Mouse (Mus musculus): ENCODE measurements around the gene Rgs13. TPM values are rescaled to one million over a fixed set of nuclear protein-coding genes. Genes with fewer than 3 reads are reported as not detected.

Rgs13 gene
- 0.14 TPM in 1 of 2 replicates, not detected in the other for polyA plus RNA-seq (2016; fragmentation: Nextera tagmentation; extraction: Ambion mirVana)

DNA sequence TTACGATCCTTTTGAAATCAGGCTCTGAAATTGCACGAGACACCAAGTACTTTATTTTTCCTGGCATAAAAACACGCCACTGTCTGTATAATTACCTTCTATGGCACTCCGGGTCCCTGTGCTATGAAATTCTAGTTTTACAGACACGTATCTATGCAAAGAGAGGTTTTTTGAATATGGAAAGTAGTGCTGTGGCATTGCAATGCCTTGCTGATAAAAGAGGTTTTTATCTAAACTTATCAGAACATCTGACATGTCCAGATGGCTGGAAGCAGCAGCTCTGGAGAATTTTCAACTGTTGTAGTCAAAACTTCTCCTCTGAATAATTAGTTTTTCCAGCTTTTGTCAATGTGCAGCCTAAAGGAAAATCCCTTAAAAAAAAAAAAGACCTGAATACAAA lies at the start of gene Rgs13:
Gene Rgs13 (minus strand): TSS at position 207 of the 400 bp plus-strand sequence.
- 78% methylated on average over 5 of the region's 5 CpGs for WGBS
- Histone ChIP-seq H3K9ac (no peak within 1 kb of the TSS), H3K36me3 (no peaks in the 10 kb centered on the region), H3K9me3 (no peaks in the 10 kb centered on the region), H3K27ac (no peak within 1 kb of the TSS), H3K27me3 (no peaks in the 10 kb centered on the region), H3K4me1 (no peaks in the 10 kb centered on the region), H3K4me3 (no peak within 1 kb of the TSS), H3K4me2 (replicated peaks) (no peak within 1 kb of the TSS)
- ATAC-seq (ENCODE audit: insufficient number of reproducible peaks, insufficient read depth, low FRiP score, low TSS enrichment) = no peak

DNA sequence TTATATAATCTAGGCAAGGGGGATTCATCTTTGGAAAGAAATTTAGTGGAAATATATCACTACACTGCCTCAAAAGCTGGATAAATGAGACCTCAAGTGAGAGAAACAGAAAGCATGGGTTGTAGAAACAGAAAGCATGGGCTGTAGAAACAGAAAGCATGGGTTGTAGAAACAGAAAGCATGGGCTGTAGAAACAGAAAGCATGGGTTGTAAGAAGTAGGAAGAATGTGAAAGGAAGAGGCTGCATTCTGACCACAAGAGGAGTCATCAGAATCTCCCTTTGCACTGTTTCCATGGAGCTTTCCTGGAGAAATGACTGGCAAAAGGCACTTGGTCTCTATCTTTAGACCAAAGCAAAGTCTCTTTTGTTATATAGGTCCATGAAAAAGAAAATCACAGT lies 38.1 kb upstream of the Rgs13 start:
- Histone ChIP-seq H3K9ac (no peak overlapping the region), H3K4me3 (no peak overlapping the region), H3K27me3 (no peaks in the 10 kb centered on the region), H3K4me2 (replicated peaks) (no peak overlapping the region), H3K9me3 (no peaks in the 10 kb centered on the region), H3K27ac (no peak overlapping the region), H3K36me3 (no peaks in the 10 kb centered on the region), H3K4me1 (no peaks in the 10 kb centered on the region)
- ATAC-seq (ENCODE audit: insufficient number of reproducible peaks, insufficient read depth, low FRiP score, low TSS enrichment) = no peak

DNA sequence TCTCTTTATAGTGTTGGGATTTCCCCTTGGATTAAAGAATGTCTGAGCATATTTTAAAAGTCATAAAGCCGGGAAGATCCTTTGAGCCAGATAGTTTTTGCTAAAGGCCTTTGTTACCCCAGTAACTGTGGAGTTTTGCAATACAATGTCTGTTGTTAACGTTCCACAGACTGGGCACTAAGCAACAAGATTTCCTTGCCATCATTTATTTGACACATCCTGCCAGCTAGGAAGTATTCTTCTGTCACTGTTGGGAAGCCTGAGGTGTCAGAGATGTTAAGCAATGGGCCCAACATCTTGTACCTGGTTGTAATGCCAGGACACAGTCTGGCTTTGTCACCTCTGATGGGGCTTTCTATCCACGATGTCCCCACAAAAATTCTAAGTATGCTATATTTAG lies 33.7 kb upstream of the Rgs13 start:
- Histone ChIP-seq H3K4me1 (no peaks in the 10 kb centered on the region), H3K9ac (no peak overlapping the region), H3K4me3 (no peak overlapping the region), H3K4me2 (replicated peaks) (no peak overlapping the region), H3K9me3 (no peaks in the 10 kb centered on the region), H3K27me3 (no peaks in the 10 kb centered on the region), H3K36me3 (no peaks in the 10 kb centered on the region), H3K27ac (0 out of 2 replicates have a peak overlapping the region, but pooled peaks have one; percentile 17)
- ATAC-seq (ENCODE audit: insufficient number of reproducible peaks, insufficient read depth, low FRiP score, low TSS enrichment) = no peak
- WGBS = 67% methylated on average over 3 of the region's 3 CpGs

DNA sequence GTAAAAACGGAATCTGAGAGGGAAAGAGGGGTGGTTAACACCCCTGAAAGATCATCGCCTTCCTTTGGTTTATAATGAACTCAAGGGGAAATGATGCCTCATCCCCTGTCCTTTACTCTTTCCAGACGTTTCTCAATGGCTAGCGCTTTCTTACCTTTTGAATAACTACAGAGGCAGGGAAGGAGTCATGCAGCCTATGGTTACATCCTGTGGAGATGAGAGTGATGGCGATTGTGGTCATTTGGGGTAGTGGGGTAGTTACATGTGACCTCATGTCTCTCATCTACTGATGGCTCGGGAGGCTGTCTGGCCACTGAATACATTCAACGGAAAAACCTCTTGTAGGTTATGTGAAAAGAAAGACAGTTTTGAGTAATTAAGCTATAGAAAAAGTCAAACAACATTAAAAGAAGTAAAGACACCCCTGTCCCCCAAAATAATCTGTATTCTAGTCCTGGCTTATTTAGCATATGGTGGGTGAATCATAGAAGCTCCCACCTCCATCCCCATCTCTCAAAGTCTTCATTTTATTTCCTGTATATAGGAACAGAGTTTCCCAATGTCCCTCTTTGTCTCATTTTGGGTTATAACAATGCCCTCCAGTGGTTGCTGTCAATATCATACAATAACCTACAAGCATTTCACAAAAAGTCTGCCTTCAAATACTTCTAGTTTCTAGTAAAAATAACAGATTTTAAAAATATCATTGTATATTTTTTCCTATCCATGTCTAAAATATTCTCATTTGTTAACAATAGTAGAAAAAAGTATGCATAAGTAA lies 29.3 kb upstream of the Rgs13 start:
- H3K4me1 ChIP-seq = no peaks in the 10 kb centered on the region
- H3K4me3 ChIP-seq = no peak overlapping the region
- no peak overlapping the region for H3K4me2 ChIP-seq (replicated peaks)
- ATAC-seq (ENCODE audit: insufficient number of reproducible peaks, insufficient read depth, low FRiP score, low TSS enrichment) = no peak
- H3K9ac ChIP-seq = no peak overlapping the region
- no peak overlapping the region for H3K27ac ChIP-seq
- no peaks in the 10 kb centered on the region for H3K36me3 ChIP-seq
- H3K9me3 ChIP-seq = no peaks in the 10 kb centered on the region
- no peaks in the 10 kb centered on the region for H3K27me3 ChIP-seq
- 80% methylated on average over 7 of the region's 7 CpGs for WGBS

DNA sequence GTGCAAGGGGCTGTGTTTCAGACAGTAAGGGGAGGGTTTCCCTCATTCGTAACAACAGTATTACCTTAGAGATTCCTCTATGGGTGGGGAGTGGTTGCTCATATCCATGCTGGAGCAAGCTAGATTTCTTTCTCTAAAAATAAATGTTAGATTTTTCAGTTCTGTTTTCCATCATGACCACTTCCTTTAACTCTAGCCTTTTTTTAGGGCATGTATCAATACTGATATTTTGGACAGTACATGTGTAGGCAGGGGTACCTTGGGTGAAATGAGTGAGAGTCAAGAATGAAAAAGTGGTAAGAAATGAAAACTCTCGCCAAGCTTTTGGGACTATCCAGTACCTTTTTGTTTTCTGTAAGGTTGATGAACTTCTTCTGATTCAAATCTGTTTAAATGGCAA lies 27.6 kb upstream of the Rgs13 start:
- WGBS = 84% methylated on average over 2 of the region's 2 CpGs
- ATAC-seq (ENCODE audit: insufficient number of reproducible peaks, insufficient read depth, low FRiP score, low TSS enrichment) = no peak
- no peaks in the 10 kb centered on the region for H3K27me3 ChIP-seq

GRCm38 (mm10) chr1:144202939-144203338 lies 25.8 kb upstream of the Rgs13 start:
- Histone ChIP-seq H3K27ac (no peak overlapping the region), H3K4me2 (replicated peaks) (no peak overlapping the region), H3K27me3 (no peaks in the 10 kb centered on the region), H3K9me3 (no peaks in the 10 kb centered on the region), H3K36me3 (no peaks in the 10 kb centered on the region), H3K9ac (no peak overlapping the region), H3K4me3 (no peak overlapping the region), H3K4me1 (no peaks in the 10 kb centered on the region)
- no peak for ATAC-seq (ENCODE audit: insufficient number of reproducible peaks, insufficient read depth, low FRiP score, low TSS enrichment)
- WGBS = 96% methylated on average over 4 of the region's 4 CpGs

More for the DNA sequence above, 27.6 kb upstream of the Rgs13 start:
- Histone ChIP-seq H3K9me3 (no peaks in the 10 kb centered on the region), H3K4me1 (no peaks in the 10 kb centered on the region), H3K36me3 (no peaks in the 10 kb centered on the region), H3K9ac (no peak overlapping the region), H3K4me2 (replicated peaks) (no peak overlapping the region), H3K27ac (no peak overlapping the region), H3K4me3 (no peak overlapping the region)

- WGBS = 85% methylated on average over 2 of the region's 2 CpGs
- Histone ChIP-seq H3K4me3 (no peak overlapping the region), H3K4me2 (replicated peaks) (no peak overlapping the region), H3K4me1 (no peaks in the 10 kb centered on the region), H3K9ac (no peak overlapping the region), H3K9me3 (no peaks in the 10 kb centered on the region), H3K27me3 (no peaks in the 10 kb centered on the region), H3K27ac (no peak overlapping the region), H3K36me3 (no peaks in the 10 kb centered on the region)
- ATAC-seq (ENCODE audit: insufficient number of reproducible peaks, insufficient read depth, low FRiP score, low TSS enrichment) = no peak
Measured at GRCm38 (mm10) chr1:144200496-144200895, 23.3 kb upstream of the Rgs13 start.

DNA sequence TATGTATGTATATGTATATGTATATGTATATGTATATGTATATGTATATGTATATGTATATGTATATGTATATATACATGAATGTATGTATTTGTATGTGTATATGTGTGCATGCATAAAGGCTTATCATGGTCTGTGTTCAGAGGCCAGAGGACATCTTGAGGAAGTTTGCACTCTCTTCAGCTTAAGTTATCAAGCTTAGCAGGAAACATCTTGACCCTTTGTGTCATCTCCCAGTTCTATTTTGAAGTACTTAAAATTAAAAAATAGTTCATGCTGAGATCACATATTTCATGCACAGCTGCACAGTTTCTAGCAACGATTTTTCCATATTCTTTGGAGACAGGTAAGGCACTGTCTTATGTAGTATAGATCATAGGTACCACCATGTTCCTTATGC lies 22.4 kb upstream of the Rgs13 start:
- 69% methylated on average over 1 of the region's 1 CpGs for WGBS
- no peak overlapping the region for H3K4me2 ChIP-seq (replicated peaks)
- no peak overlapping the region for H3K27ac ChIP-seq
- no peaks in the 10 kb centered on the region for H3K4me1 ChIP-seq
- H3K4me3 ChIP-seq = no peak overlapping the region
- ATAC-seq (ENCODE audit: insufficient number of reproducible peaks, insufficient read depth, low FRiP score, low TSS enrichment) = no peak
- no peaks in the 10 kb centered on the region for H3K36me3 ChIP-seq
- no peak overlapping the region for H3K9ac ChIP-seq
- no peaks in the 10 kb centered on the region for H3K9me3 ChIP-seq
- no peaks in the 10 kb centered on the region for H3K27me3 ChIP-seq

- Histone ChIP-seq H3K36me3 (no peaks in the 10 kb centered on the region), H3K4me2 (replicated peaks) (no peak overlapping the region), H3K27me3 (no peaks in the 10 kb centered on the region), H3K9me3 (no peaks in the 10 kb centered on the region), H3K9ac (no peak overlapping the region), H3K27ac (no peak overlapping the region), H3K4me3 (no peak overlapping the region), H3K4me1 (no peaks in the 10 kb centered on the region)
- ATAC-seq (ENCODE audit: insufficient number of reproducible peaks, insufficient read depth, low FRiP score, low TSS enrichment) = no peak
- 30% methylated on average over 3 of the region's 3 CpGs for WGBS
Measured at GRCm38 (mm10) chr1:144197684-144198083, 20.5 kb upstream of the Rgs13 start.

DNA sequence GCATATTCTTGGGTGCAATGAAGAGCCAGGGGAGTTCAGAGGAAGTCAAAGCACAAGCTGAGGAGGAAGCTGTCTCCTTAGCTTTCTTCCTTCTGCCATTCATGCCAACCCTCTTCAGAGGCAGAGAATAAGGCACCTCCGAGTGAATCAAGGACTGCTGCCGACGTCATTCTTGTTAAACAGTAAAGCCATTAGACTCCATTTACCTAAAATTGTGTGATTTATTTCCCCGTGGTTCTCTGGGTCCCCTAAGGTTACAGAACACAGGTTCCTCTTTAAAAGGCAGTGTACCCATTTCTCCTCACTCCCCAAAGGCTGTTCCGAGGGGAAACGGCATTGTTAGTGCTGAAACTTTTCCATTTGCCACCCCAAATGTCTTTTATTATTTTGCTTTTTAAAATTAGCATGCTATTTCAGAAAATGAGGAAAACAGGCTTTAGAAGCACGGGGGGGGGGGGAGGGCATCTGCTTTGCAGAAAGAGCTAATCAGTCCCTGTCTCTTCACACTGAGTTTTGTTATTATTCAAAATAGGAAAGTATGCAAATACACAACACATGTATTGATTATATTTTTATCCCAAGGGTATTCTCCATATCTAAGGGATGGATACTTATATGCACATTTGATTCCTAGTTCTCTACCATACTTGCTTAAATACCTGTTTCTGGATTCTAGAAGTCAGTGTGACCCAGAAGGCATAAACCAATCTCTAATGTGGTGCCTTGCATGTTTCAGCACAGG lies 9.7 kb upstream of the Rgs13 start:
- Histone ChIP-seq H3K4me2 (replicated peaks) (no peak overlapping the region), H3K4me3 (no peak overlapping the region), H3K27ac (no peak overlapping the region), H3K9me3 (no peaks in the 10 kb centered on the region), H3K27me3 (no peaks in the 10 kb centered on the region), H3K9ac (no peak overlapping the region), H3K36me3 (no peaks in the 10 kb centered on the region), H3K4me1 (peaks cover 6% of the 10 kb centered on the region; the same call in 1 of the 2 replicates)
- WGBS = 53% methylated on average over 7 of the region's 7 CpGs
- no peak for ATAC-seq (ENCODE audit: insufficient number of reproducible peaks, insufficient read depth, low FRiP score, low TSS enrichment)

GRCm38 (mm10) chr1:144184955-144185715 lies 8.0 kb upstream of the Rgs13 start:
- no peak overlapping the region for H3K27ac ChIP-seq
- H3K9me3 ChIP-seq = no peaks in the 10 kb centered on the region
- H3K9ac ChIP-seq = no peak overlapping the region
- ATAC-seq (ENCODE audit: insufficient number of reproducible peaks, insufficient read depth, low FRiP score, low TSS enrichment) = no peak
- no peaks in the 10 kb centered on the region for H3K36me3 ChIP-seq
- H3K4me1 ChIP-seq = peaks cover 6% of the 10 kb centered on the region; the same call in 1 of the 2 replicates
- 61% methylated on average over 4 of the region's 4 CpGs for WGBS
- H3K4me2 ChIP-seq (replicated peaks) = no peak overlapping the region
- no peak overlapping the region for H3K4me3 ChIP-seq
- no peaks in the 10 kb centered on the region for H3K27me3 ChIP-seq

All from embryonic facial prominence, embryonic 12.5 days (tissue).